Mouse (Mus musculus): ENCODE measurements at regions not wholly inside any gene's neighbourhood (a gene's known extent, or its start where the extent isn't known, plus 50 kb on each side); places are given as distances from the start of the nearest gene placed in this dataset.
"Not testable (repeated sequence)": the region's sequence is repeated elsewhere in the genome, so short reads cannot be mapped to it uniquely, and the experiment has no call there.

DNA sequence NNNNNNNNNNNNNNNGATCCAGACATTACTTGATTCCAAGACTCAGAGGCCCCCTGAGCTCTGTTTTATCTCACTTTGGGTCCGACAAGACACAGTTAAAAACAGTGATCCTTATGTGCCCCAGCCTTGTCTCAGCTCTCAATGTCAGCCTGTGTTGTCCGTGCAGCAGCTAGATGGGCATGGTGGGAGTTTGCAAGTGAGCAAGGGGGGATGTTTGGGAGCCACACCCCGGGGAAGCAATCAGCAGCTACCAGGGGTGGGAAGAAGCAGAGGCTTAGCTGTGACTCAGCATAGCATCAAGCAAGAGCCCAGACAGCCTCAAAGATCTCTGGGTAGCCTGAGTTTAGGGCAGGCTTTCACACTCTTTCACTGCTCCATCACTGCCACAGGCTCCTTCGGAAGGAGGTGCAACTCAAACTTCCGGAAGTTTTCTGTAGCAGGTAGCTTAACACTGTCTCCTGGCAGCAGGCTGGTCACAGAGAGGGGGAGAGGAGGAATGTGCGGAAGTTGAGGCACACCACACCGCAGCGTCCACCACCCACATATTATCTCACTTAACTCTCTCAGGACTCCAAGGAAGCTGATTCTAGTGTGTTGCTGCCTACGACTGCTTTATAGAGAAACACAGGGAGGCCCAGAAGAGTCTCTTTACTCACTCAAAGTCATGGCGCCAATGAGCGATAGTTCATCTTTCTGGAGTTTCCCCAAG lies 80.2 kb upstream of the Defb33 start:
- intact Hi-C loops (cut with DNase I): not testable (repeated sequence)
- DNase-seq (ENCODE audit: low spot score in 2 of 2): peak; percentile 26 to 30

DNA sequence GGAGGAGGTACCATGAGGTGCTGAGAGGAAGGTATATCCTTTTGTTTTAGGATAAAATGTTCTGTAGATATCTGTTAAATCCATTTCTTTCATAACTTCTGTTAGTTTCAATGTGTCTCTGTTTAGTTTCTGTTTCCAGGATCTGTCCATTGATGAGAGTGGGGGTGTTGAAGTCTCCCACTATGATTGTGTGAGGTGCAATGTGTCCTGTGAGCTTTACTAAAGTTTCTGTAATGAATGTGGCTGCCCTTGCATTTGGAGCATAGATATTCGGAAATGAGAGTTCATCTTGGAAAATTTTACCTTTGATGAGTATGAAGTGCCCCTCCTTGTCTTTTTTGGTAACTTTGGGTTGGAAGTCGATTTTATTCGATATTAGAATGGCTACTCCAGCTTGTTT lies 79.0 kb upstream of the Defb33 start:
- DNase-seq (ENCODE audit: low spot score in 2 of 2): peak in 1 of 2 experiments; percentile 8
- intact Hi-C loops (cut with DNase I): not testable (repeated sequence)

- intact Hi-C loops (cut with DNase I): not testable (repeated sequence)
Observed at GRCm38 (mm10) chr8:20822434-20822833, 70.0 kb upstream of the Defb33 start.

DNA sequence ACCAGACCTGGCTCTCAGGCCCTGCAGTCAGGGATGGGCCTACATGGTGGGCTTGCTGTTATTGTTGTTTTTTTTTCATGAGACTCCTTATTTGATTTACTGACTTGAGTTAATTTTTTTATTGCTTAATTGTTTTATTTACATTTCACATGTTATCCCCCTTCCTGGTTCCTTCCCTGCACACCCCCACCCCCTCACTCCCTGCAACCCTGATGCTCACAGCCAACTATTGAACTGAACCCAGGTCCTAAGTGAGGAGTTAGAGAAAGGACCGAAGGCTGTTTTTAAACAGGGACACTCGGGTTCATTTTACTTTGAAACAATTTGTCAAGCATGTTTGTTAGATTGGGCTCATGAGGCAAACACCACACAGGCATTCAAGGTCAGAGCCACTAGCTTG lies 69.2 kb upstream of the Defb33 start:
- DNase-seq (ENCODE audit: low spot score in 2 of 2); intact Hi-C loops (cut with DNase I): not testable (repeated sequence)

More at GRCm38 (mm10) chr8:20822434-20822833, 70.0 kb upstream of the Defb33 start:
- DNase-seq (ENCODE audit: low spot score in 2 of 2): peak; percentile 31 to 32

- DNase-seq (ENCODE audit: low spot score in 2 of 2); intact Hi-C loops (cut with DNase I): not testable (repeated sequence)
Observed at GRCm38 (mm10) chr8:20839481-20839880, 53.0 kb upstream of the Defb33 start.
